Mouse (Mus musculus) A20 (cell line): Measurements from ENCODE around the gene Gtse1.
A peak's percentile ranks its signal among the peaks of the same experiment; 100 is the strongest.

ENCODE experiments used
- DNase-seq: peaks from one replicate; pipeline ENCODE4 v3.0.0-alpha.2; 2011; ENCODE audit warnings: low read depth, low spot score

Gene Gtse1

DNA sequence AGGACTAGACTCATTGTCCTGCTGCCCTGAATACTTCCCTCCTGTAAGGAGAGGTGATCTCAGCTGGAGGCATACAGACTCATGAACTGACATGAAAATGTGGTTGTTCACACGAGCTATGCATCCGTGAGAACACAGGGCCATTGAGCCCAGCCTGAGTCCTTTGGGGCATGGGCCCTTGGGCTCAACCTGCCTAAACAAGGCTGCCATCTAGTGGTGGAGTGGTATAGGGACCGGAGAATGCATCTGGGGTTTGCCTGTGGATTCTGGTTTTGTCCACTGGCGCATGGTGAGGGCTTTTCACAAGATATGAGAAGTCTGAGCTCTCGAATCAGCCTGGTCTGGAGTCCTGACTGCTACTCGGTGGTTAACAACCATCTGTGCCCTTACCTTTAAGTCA lies 8.2 kb downstream of the Gtse1 start:
- DNase-seq = peak; percentile 65

DNA sequence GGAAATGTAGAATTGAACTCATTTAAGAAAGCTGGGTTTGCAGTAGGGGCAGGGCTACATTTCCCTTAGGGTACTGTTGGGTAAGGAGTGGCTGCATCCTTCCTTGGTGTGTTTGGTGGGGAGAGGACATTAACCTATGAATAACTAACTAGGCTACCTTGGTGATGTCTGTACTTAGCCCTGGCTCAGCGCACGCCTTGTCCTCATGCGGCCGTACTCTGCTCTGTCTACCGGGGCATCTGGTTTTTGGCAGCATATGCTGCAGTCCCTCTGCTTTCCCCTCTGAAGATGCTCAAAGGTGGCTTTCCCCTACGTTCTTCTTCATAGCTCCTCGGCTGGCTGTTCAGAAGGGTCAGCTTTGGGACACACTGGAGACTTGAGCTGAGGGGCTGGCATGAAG lies 17.8 kb downstream of the Gtse1 start:
- DNase-seq = no peak

DNA sequence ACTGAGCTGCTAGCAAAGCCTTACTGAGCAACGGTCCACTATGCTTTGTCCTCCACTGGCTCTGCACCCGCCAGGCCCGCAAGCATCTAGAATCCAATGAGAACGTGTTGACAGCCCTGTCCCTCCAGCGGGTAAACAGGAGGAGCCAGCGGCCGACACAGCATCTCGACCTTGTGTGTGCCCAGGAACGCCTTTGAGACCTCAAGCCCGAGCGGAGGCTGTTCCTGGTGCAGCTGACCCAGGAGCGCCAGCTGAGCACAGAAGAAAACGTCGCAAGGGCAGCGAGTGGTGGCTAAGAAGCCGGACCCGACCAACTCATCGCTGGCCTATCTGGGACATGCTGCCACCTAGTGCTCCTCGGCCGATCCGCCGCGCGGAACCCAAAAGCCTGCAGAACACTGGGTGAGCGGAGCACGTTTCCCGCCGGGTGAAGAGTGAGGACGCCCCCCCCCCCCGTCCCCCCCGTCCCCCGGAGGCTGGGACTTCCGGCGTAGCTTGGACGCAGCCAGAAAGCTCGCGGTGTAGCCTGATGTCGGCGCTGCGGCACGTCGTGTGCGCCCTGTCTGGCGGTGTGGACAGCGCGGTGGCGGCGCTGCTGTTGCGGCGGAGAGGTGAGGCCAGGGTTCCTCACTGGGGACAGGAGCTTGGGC lies 19.4 kb downstream of the Gtse1 start, which contains the start of gene Trmu:
Gene Trmu, plus strand, starts transcription at position 465 of the 650 bp plus-strand sequence.
- peak; percentile 91 for DNase-seq

DNA sequence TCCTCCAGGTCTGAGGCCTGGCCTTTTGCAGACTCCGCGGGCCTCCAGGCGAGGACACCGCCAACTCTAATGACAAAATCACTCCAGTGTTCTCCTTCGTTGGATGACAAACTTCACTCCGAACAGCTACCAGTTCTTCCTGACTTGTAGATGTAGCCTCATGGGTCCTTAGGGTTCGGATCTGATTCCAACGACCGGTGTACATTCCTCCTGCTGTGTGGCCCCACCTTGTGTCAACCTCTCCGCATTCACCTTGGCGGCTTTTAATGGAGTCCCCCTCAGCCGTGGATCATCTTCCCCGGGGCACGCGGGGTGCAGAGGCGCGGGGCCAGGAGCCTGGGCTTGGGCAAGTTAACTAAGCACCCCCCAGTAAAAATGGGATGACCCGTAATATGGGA lies 20.0 kb downstream of the Gtse1 start:
- no peak for DNase-seq

DNA sequence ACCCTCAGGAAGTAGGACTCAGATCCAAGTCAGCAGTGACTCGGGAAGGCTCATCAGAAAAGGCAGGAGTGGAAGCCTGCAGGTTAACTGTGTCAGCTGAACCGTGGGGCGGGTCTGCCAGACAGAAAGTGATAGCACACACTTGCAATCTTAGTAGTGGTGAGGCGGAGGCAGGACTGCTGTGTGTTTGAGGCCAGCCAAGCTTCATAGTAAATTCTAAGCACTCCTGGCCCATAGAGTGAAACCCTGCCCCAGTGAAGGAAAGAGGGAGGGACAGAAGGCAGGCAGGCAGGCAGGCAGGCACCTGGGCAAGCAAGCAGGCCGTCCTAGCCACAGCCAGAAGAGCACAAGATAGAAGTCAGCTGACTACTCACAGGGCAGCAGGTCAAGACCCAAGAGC lies 26.1 kb downstream of the Gtse1 start:
- DNase-seq = no peak

DNA sequence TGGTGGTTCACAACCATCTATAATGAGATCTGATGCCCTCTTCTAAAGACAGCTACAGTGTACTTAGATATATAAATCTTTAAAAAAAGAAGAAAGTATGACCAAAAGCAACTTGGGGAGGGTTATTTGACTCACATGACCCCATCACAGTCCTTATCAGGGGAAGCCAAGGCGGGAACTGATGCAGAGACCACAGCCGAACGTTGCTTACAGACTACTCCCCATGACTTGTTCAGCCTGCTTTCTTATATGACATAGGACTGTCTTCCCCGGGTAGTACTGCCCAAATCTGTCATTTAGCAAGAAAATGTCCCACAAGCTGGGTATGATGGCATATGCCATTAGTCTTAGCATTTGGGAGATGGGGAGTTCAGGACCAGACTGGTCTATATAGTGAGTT lies 29.7 kb downstream of the Gtse1 start:
- DNase-seq = no peak

DNA sequence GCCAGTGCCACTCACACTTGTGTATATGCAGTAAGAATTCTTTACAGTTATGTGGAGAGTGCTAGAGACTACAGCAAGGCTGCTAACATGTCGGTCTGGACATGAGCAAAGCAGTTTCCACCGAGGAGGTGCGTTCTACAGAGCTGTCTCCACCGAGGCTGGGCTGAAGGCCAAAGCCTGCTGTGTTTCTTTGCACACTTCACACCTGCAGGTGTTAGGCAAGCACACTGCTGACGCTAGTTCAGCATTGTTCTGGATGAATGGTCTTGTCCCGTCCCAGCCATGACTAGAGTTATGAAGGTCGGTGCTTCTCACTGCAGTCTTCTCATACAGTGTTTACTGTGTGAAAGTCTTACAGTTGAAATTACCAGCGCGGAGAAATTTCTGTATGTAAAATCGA lies 32.4 kb downstream of the Gtse1 start:
- no peak for DNase-seq

DNA sequence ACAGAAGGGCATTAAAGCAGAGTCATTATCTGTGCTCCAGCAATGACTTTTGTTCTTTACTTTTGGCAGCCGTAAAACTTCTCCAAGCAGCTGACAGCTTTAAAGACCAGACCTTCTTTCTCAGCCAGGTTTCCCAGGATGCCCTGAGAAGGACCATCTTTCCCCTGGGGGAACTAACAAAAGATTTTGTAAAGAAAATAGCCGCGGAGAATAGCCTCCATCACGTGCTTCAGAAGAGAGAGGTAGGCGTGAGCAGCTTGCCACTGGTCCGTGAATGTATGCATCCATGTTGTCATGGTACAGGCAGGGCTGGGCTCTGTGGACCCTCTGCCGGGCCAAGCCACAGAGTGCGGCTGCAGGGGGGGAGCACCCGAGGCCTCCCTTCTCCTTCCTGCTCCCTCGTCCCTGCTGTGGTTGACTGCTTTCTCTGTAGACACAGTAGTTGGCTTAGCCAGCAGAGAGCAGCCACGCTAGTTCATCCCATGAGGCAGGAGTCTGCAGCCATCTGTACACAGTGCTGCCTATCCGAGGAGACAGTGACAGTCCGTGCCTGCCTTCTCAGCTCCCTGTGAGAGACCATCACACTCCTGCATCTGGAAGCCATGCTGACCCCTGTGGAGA lies 33.1 kb downstream of the Gtse1 start:
- DNase-seq = no peak

DNA sequence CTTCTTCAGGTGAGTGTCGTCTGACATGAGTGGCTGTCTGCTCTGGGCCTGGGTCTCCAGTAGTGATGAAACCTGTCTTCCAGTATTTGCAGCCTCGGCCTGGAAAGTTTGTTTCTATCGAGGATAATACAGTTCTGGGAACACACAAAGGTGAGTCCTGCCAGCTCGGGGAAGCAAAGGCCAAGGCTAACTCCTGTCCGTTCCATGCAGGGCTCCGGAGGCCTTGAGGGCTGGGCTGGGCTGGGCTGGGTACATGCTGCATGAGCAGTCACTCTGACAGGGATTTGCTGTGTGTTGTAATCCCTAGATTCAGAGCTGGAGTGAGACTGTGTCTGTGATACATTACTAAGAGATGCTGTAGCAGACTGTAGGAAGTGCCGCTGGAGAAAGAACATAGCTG lies 34.3 kb downstream of the Gtse1 start:
- DNase-seq = no peak

DNA sequence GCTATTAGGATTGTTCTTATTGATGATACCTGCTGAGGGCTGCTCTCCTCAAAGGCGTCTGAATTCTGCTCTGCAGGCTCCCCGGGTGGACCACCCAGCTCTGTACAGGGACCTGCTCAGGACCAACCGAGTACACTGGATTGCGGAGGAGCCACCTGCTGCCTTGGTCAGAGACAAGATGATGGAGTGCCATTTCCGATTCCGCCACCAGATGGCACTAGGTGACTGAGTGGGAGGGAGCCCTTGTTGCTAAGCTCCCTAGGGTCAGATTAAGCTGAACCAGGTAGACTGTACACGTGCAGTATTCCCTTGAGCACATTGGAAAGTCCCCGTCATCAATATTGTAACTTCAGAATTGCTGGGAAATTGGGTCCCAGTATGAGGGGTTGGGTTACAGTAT lies 36.7 kb downstream of the Gtse1 start:
- DNase-seq = peak; percentile 74

DNA sequence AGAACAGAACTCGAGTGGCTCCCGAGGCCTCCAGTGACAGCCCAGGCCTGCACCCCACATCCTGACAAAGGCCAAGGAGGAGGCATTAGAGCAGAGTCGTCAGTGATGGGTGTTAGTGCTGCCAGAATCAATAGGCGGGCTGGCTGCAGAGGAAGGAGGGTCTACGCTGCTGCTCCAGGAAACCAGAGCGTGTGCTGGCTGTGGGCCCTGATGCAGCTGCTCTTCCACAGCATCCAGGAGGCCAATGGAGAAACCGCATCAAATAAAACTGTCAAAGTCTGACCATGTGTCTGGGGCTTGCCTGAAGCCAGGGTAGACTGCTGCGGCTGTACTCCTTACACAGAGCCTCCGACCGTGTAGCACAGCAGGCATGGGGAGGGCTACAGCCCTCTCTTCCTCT lies 37.6 kb downstream of the Gtse1 start:
- no peak for DNase-seq

DNA sequence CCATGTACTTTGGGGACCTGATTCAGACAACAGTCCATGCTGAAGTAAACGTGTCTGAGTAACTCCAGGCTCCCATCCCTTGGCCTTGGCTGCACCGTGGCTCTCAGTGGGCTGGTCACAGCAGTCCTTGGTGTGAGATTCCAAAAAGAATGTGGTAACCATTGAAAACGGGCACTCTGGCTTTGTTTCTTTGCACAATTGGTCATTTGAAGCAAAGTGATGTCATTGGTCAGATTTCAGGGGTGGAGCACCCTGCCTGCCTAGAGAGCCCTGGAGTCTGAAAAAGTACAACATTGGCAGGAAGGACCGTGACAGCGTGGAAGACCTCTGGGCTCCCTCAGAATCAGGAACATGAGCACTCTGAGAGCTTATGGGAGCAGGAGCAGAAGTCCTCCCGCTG lies 39.9 kb downstream of the Gtse1 start:
- no peak for DNase-seq

DNA sequence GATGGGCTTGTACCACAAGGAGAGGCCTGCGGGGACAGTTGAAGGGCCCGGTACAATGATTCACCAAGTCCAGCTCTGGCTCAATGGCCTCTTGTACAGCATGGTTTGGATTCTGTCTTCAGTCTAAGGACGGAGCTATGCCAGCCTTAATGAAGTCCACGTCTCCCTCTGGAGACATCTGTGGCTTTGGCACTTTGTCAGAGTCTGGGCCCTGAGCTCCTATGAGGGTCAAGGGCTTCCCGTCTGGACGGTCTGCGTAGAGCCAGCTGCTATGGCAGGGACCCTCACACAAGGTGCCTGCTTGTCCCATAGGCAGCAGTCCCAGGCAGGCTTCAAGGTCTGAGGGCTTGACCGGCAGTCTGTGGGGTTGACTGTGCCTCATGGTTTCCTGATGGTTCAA lies 40.8 kb downstream of the Gtse1 start:
- no peak for DNase-seq

DNA sequence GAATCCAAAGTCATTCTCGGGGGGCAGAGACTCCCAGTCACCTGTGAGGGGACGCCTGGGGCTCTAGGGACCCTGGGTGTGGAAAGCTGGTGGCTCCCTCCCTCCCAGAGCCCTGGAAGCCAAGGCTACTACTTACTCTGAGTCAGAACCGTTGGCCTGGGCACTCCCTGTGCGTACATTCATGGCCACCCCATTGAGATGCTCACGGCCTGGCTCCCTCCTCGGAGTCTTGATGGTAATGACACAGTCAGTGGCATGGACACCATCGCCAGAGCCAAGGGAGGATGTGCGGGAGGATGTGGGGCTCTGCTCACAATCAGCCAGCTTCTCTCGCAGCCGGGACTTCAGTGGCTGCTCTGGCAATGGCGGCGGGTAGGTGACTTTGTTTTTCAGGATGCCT lies 41.3 kb downstream of the Gtse1 start:
- no peak for DNase-seq

DNA sequence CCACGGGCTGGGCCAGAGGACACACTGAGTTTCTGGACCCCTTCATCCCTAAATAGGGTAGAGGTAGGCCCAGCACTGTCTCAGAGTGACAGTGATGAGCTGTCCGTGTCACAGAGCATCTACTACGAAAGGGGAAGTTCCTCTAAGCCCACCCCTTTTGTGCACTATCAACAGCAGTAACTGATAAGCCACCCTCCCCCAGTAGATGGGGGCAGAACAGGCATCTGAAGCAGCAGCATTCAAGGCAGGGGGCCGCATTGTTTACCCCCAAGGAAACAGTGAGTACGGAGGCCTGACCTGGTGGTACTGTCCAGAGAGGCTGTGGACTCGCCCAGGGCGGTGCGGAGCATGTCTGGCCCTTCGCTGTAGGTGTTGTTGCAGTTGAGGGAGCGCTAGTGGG lies 43.0 kb downstream of the Gtse1 start:
- peak; percentile 58 for DNase-seq

DNA sequence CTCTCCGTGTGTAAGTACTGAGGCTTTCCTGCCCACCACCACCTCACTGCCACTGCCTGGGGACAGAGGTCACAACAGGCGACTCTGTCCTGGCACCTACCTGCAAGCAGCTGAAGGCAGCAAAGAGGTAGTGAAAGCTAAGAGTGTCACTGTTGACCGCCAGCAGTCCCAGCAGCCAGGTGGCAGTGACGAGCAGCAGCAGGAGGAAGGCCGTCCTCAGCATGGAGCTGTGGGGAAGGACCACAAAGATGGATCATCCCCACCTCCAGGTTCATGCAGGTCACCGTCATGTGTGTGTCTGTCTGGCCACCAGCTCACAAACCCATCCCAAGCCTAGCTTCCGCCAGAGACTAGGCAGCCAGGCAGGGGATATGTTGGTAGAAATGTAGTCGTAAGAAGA lies 44.3 kb downstream of the Gtse1 start:
- peak; percentile 78 for DNase-seq

DNA sequence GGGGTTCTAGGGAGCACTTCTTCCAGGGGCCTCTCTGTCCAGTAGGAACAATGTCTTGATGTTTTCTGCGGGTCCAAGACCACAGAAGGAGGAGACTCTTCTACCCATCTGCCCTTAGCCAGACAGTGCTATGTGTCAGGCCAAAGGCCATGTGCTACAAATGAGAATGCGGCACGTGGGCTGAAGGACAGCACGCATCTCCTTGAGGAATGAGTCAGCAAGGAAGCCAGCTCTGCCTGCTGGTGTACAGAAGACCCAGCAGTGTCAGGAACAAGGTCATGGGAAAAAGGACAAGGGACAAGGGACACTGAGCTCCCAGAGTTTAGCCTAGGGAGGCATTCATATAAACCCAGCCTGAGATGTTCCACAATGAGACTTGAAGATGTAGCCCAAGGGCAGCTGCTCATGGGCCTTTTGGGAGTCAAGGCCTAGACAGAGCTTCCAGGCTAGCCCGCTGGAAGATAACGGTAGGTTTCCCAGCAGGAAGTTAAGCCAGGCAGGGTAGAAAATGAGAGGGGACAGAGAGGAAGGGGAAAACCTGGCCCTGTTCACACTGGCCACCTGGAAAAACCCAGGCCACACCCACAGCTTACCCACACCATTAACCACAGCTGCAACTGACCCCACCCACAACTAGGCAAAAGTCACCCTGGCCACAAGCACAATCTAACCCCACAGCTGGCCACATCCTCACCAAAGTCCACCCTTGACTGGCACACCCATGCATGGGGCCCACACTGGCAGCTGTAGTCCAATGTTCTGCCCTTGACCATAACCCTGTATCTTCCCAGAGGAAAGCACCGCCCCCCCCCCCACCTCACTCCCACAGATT lies 49.3 kb downstream of the Gtse1 start:
- DNase-seq = no peak

DNA sequence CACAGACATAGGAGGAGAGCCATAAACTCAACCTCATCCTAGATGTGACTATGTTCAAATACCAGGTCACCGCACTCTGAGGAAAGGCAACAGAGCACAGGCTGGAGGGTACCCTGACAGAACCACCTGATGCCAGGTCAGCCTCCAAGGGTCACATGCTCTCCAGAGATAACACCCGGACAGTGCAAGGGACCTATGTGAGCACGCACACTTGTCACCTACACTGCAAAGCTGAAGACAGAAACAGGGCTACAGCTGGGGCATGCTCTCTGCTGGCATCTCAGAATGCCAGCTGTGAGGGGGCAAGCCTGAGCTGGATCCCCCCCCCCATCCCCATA lies 49.9 kb downstream of the Gtse1 start:
- no peak for DNase-seq

DNA sequence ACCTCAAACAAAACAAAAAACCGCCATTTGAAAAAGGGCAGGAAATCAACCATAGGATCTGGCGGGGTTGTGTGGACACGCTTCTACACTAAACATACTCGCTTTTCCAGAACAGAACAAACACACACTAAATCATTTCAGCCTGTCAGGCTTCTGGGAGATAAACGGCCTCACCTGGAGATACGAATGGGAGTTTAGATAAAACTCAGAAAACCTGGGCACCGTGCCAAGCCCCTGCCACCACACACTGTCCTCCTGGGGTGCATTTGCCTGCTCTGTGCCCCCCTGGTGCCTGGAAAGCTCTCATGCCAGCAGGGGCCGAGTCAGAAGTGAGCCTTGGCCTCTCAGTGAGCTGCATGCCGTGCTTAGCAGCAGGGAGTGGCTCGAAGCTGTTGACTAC lies 50.4 kb downstream of the Gtse1 start:
- DNase-seq = no peak

DNA sequence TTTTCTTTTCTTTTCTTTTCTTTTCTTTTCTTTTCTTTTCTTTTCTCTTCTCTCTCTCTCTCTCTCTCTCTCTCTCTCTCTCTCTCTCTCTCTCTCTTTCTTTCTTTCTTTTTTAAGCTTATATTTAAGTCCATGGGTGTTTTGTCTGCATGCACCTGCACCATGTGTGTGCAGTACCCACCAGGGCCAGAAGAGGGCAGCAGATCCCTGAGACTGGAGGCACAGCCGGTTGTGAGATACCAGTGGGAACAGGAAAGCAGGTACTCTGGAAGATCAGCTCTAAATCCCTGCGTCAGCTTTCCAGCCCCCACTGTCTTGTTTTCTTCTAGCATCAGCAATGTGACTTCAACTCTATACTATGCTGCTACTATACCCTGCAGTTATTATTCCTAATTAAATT lies 54.1 kb downstream of the Gtse1 start:
- DNase-seq = peak; percentile 75

DNA sequence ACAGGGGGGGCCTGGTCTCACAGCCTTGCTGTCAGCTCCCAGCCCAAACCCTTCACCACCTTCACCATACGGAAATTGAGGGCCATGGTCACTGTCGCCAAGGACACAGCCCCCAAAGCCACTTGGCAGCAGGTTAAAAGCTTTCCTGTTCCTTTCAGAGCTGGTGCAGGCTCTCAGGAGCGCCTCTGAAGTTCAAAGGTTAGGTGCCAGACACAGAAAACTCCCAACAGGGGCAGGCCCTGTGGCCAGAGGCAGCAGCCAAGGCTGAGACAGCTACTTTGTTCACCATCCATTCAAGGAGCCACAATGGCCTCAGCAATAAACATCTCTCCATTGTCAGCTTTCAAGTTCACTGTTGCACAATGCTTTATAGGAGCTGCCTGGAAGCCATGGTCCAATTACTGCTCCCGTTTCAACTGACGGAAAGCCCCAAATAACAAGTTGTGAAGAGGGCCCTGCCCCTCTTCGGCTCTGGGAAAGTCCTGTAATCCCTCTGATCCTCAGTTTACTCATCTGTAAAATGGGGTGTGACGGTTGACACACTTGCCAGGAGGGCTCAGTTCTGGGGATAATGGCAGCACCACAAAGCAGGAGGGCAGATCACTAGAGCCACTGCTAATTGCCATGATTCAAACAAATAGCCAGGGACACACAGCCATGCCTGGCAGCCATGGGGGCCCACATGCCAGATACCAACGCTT lies 59.8 kb downstream of the Gtse1 start:
- DNase-seq = no peak

DNA sequence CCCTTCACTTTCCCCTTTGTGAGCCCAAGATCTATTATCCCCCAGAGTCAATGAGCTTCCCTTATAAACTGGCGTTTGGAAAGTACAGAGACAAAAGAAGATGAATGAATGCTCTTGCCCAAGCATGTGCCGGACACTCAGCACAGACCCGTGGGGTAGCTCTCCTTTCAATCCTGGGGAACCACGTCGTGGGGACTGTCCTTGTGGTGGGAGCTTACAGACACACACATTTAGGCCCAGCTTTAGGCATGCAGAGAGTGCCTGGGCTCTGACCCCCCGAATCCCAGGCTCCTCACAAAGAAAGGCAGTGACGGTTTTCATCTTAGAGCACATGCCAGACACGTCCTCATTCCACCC lies 60.3 kb downstream of the Gtse1 start:
- DNase-seq = no peak

DNA sequence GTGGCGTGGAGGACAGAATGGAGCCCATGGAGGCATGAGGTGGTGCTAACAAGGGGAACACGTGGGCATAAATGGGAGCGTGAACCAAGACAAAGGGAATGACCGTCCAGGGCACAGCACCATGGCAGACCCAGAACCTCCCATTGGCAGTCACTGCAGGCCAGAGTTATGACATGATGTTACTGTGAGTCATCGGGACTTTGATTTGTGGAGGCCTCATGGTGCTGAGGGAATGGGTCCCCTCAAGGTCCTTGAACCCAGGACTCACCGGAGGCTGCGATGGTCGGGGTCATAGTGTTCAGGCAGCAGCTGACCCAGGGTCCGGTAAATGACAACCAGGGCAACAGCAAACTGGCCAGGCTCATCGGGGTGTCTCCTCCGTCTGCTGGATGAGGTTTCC lies 62.3 kb downstream of the Gtse1 start:
- no peak for DNase-seq
